Mouse (Mus musculus) lung, embryonic 15.5 days (tissue): Measurements from ENCODE around the gene March2. TPM values are rescaled to one million over a fixed set of nuclear protein-coding genes. Genes with fewer than 3 reads are reported as not detected.

Experiments
- ATAC-seq: fragments of 200-750 bp; cut with Nextera tagmentation; 2 replicates; pipeline ENCODE4 v1.8.0; 2017; ENCODE audit warnings: moderate number of reproducible peaks, borderline replicate concordance; ENCODE audit not compliant: low FRiP score, low TSS enrichment; ENCODE audit errors: extremely low read depth
- H3K27ac ChIP-seq: fragments of 300-500 bp; sonication (generic); 2 replicates; pipeline ENCODE4 v1.5.1; 2015; ENCODE audit warnings: moderate library complexity, mild to moderate bottlenecking, inconsistent platforms
- H3K27me3 ChIP-seq: fragments of 300-500 bp; sonication (generic); 2 replicates; pipeline ENCODE4 v1.6.1; 2015; ENCODE audit warnings: inconsistent platforms
- H3K36me3 ChIP-seq: fragments of 300-500 bp; sonication (generic); 2 replicates; pipeline ENCODE4 v1.6.1; 2015; ENCODE audit warnings: inconsistent platforms
- H3K4me1 ChIP-seq: fragments of 300-500 bp; sonication (generic); 2 replicates; pipeline ENCODE4 v1.6.1; 2015; ENCODE audit warnings: inconsistent platforms
- H3K4me2 ChIP-seq: fragments of 300-500 bp; sonication (generic); 2 replicates; pipeline ENCODE4 v1.6.1; 2015; ENCODE audit warnings: inconsistent platforms, mild to moderate bottlenecking, moderate library complexity
- H3K4me3 ChIP-seq: fragments of 300-500 bp; sonication (generic); 2 replicates; pipeline ENCODE4 v1.5.1; 2015; ENCODE audit warnings: mild to moderate bottlenecking, inconsistent platforms
- H3K9ac ChIP-seq: fragments of 300-500 bp; sonication (generic); 2 replicates; pipeline ENCODE4 v1.6.1; 2015; ENCODE audit warnings: inconsistent platforms
- H3K9me3 ChIP-seq: fragments of 300-500 bp; sonication (generic); 2 replicates; pipeline ENCODE4 v1.6.1; 2016; ENCODE audit warnings: inconsistent platforms
- WGBS: fragments of 180-500 bp; shearing (Covaris S2); methylation state at CpG from one replicate; pipeline ENCODE4 v1.1.7; 2015; 5-methylcytosine and 5-hydroxymethylcytosine counted together
- polyA plus RNA-seq: library from polyadenylated mRNA; unstranded; fragments of >200 nt; fragmentation: Nextera tagmentation; extraction: Ambion mirVana; gene quantifications from 2 replicates; pipeline ENCODE4 v1.2.1, GENCODE M21; 2015

The March2 gene
- polyA plus RNA-seq, 1 experiment from 2014 or later, result 60.7 TPM

DNA sequence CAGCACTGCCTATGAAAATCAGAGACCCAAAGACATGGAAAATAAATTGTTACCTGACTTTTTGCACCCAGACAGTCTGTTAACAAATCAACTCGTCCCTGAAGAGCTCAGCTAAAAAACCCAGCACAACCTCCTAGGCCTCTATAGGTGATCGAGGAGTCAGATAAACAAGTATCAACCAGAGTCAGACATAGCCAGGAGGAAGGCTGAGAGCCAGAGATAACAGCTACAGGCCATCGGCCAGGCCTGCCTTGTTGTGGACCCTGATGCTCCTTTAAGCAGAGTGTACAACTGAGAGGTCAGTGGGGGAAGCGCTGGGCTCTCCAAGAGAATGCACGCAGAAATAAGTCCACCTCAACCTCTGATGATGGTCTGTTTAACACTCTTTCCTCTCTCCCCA lies 5.2 kb downstream of the March2 start:
- no peak overlapping the region for H3K27ac ChIP-seq
- 62% methylated on average over 5 of the region's 5 CpGs for WGBS
- H3K4me2 ChIP-seq, result no peak overlapping the region
- no peak overlapping the region for H3K4me3 ChIP-seq
- peaks cover 4% of the 10 kb centered on the region; the same call in 1 of the 2 replicates for H3K36me3 ChIP-seq
- no peaks in the 10 kb centered on the region for H3K27me3 ChIP-seq
- ATAC-seq, result no peak
- no peak overlapping the region for H3K9ac ChIP-seq
- H3K4me1 ChIP-seq, result 0 out of 2 replicates have a peak, but pooled peaks cover 3% of the 10 kb centered on the region
- no peaks in the 10 kb centered on the region for H3K9me3 ChIP-seq

DNA sequence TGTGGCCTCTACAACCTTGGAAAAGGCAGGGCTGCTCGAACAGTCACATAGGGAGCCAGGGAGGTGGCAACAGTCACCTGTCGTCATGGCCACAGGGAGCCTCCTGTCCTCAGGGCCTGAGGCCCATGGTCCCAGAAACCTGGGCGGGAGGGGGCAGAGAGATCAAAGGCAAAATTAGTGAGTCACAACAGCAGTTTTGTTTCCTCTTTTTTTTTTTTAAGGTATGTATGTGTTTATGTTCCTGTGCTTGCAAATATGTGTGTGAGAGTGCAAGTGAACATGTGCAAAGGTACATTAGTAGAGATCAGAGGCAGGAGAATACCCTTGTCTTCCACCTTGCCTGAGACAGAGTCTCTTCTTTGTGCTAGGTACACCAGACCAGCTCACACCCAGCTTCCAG lies 8.6 kb downstream of the March2 start:
- H3K4me2 ChIP-seq, result no peak overlapping the region
- no peaks in the 10 kb centered on the region for H3K9me3 ChIP-seq
- H3K4me3 ChIP-seq, result no peak overlapping the region
- no peak overlapping the region for H3K27ac ChIP-seq
- peaks cover 4% of the 10 kb centered on the region; the same call in 1 of the 2 replicates for H3K36me3 ChIP-seq
- H3K9ac ChIP-seq, result no peak overlapping the region
- no peaks in the 10 kb centered on the region for H3K4me1 ChIP-seq
- no peak for ATAC-seq
- H3K27me3 ChIP-seq, result no peaks in the 10 kb centered on the region
- 86% methylated on average over 3 of the region's 3 CpGs for WGBS

DNA sequence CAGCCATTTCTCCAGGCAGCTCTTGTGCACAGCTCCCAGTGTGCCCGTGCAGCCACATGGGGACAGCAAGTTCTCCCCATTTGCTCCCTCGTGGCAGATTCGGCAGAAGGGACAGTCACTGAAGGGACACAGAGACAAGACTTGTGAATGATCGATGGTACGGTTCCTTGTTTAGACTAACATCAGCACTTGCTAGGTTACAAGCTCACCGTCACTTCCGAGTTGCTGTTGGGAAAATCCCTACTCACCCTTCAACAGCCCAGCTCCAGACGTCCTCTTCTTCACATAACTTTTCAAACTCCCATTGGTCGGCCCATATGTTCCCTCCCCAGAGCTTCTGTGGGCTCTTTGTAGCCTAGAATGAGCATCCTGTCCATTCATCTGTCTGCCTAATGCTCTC lies 15.4 kb downstream of the March2 start:
- Histone ChIP-seq H3K9me3 (no peaks in the 10 kb centered on the region), H3K4me3 (no peak overlapping the region), H3K27me3 (no peaks in the 10 kb centered on the region), H3K27ac (no peak overlapping the region), H3K4me2 (no peak overlapping the region), H3K9ac (no peak overlapping the region), H3K4me1 (no peaks in the 10 kb centered on the region), H3K36me3 (no peaks in the 10 kb centered on the region; the same call in 1 of the 2 replicates)
- ATAC-seq, result no peak
- 81% methylated on average over 9 of the region's 9 CpGs for WGBS

GRCm38 (mm10) chr17:33702178-33702577 lies 16.3 kb downstream of the March2 start:
- no peaks in the 10 kb centered on the region for H3K27me3 ChIP-seq
- peaks cover 8% of the 10 kb centered on the region; the same call in 1 of the 2 replicates for H3K36me3 ChIP-seq
- H3K27ac ChIP-seq, result no peak overlapping the region
- no peak overlapping the region for H3K4me3 ChIP-seq
- no peaks in the 10 kb centered on the region for H3K4me1 ChIP-seq
- ATAC-seq, result no peak
- no peak overlapping the region for H3K4me2 ChIP-seq
- H3K9me3 ChIP-seq, result no peaks in the 10 kb centered on the region
- 67% methylated on average over 1 of the region's 1 CpGs for WGBS
- no peak overlapping the region for H3K9ac ChIP-seq

- Histone ChIP-seq H3K4me2 (no peak overlapping the region), H3K4me3 (no peak overlapping the region), H3K4me1 (no peaks in the 10 kb centered on the region), H3K27ac (no peak overlapping the region), H3K36me3 (peaks cover 13% of the 10 kb centered on the region; the same call in 1 of the 2 replicates), H3K9ac (no peak overlapping the region), H3K27me3 (no peaks in the 10 kb centered on the region), H3K9me3 (no peaks in the 10 kb centered on the region)
- ATAC-seq, result no peak
- WGBS, result 77% methylated on average over 1 of the region's 1 CpGs
Measured at GRCm38 (mm10) chr17:33695471-33695870, 23.0 kb downstream of the March2 start.

- Histone ChIP-seq H3K9me3 (no peaks in the 10 kb centered on the region), H3K27me3 (no peaks in the 10 kb centered on the region), H3K36me3 (0 out of 2 replicates have a peak, but pooled peaks cover under 1% of the 10 kb centered on the region), H3K4me3 (peak within 1 kb of the TSS; percentile 84), H3K9ac (peak within 1 kb of the TSS; percentile 32; the same call in 1 of the 2 replicates), H3K4me2 (peak within 1 kb of the TSS; percentile 55), H3K27ac (peak within 1 kb of the TSS; percentile 38), H3K4me1 (peaks cover 29% of the 10 kb centered on the region)
- no peak for ATAC-seq
- WGBS, result 91% methylated on average over 1 of the region's 1 CpGs
Measured at GRCm38 (mm10) chr17:33686760-33687159, 31.7 kb downstream of the March2 start, which contains the start of gene Hnrnpm. TSS of gene Hnrnpm (minus strand) at chr17:33686860.

GRCm38 (mm10) chr17:33685249-33685653 lies 33.2 kb downstream of the March2 start:
- WGBS, result under 1% methylated on average over 42 of the region's 42 CpGs
- peak overlapping the region; percentile 84 for H3K4me3 ChIP-seq
- peaks cover 32% of the 10 kb centered on the region for H3K4me1 ChIP-seq
- H3K9ac ChIP-seq, result peak overlapping the region; percentile 91
- H3K36me3 ChIP-seq, result no peaks in the 10 kb centered on the region
- H3K27me3 ChIP-seq, result no peaks in the 10 kb centered on the region
- H3K27ac ChIP-seq, result peak overlapping the region; percentile 92
- peak; percentile 98 for ATAC-seq
- H3K9me3 ChIP-seq, result no peaks in the 10 kb centered on the region
- H3K4me2 ChIP-seq, result peak overlapping the region; percentile 86

DNA sequence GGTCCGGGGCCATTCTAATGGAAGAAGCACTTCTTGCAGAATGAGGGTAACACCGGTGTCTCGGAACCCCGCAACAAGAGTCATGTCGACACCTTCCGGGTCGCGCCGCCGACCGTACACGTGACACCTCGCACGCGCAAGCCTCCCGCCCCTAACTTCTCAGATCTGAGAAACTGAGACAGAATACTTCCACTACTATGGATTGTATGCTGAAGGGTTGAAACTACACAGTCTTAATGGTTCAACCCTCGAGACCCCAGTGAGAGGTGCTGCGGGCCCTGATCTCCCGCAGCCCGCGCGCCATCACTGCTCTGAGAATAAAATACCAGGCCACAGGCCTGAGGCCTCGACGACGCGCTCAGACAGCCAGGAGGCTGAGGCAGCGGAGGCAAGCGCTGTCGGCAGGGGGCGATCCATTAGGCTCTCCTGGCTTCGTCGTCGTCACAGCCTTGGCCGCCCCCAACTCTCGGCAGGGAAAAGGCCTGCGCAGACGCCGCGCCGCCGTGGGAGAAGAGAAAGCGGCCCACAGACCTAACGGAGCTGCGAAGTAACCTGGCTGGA lies 33.7 kb downstream of the March2 start:
- H3K27ac ChIP-seq, result peak overlapping the region; percentile 92
- ATAC-seq, result peak; percentile 77
- under 1% methylated on average over 44 of the region's 44 CpGs for WGBS
- peak overlapping the region; percentile 84 for H3K4me3 ChIP-seq
- H3K36me3 ChIP-seq, result no peaks in the 10 kb centered on the region
- H3K27me3 ChIP-seq, result no peaks in the 10 kb centered on the region
- H3K9me3 ChIP-seq, result no peaks in the 10 kb centered on the region
- H3K4me1 ChIP-seq, result peaks cover 34% of the 10 kb centered on the region
- peak overlapping the region; percentile 91 for H3K9ac ChIP-seq
- H3K4me2 ChIP-seq, result peak overlapping the region; percentile 86

GRCm38 (mm10) chr17:33681767-33682166 lies 36.7 kb downstream of the March2 start:
- no peak for ATAC-seq
- no peaks in the 10 kb centered on the region for H3K9me3 ChIP-seq
- H3K4me3 ChIP-seq, result 0 out of 2 replicates have a peak overlapping the region, but pooled peaks have one; percentile 1
- H3K36me3 ChIP-seq, result peaks cover 9% of the 10 kb centered on the region; the same call in 1 of the 2 replicates
- peak overlapping the region; percentile 24 for H3K4me2 ChIP-seq
- H3K27ac ChIP-seq, result no peak overlapping the region
- H3K9ac ChIP-seq, result no peak overlapping the region
- H3K4me1 ChIP-seq, result peaks cover 36% of the 10 kb centered on the region
- H3K27me3 ChIP-seq, result no peaks in the 10 kb centered on the region

- no peak overlapping the region for H3K4me3 ChIP-seq
- no peaks in the 10 kb centered on the region for H3K9me3 ChIP-seq
- no peak overlapping the region for H3K9ac ChIP-seq
- no peak overlapping the region for H3K27ac ChIP-seq
- no peaks in the 10 kb centered on the region for H3K27me3 ChIP-seq
- H3K4me2 ChIP-seq, result no peak overlapping the region
- peaks cover 18% of the 10 kb centered on the region for H3K36me3 ChIP-seq
- no peak for ATAC-seq
- peaks cover 40% of the 10 kb centered on the region for H3K4me1 ChIP-seq
Measured at GRCm38 (mm10) chr17:33678771-33679170, 39.7 kb downstream of the March2 start.

DNA sequence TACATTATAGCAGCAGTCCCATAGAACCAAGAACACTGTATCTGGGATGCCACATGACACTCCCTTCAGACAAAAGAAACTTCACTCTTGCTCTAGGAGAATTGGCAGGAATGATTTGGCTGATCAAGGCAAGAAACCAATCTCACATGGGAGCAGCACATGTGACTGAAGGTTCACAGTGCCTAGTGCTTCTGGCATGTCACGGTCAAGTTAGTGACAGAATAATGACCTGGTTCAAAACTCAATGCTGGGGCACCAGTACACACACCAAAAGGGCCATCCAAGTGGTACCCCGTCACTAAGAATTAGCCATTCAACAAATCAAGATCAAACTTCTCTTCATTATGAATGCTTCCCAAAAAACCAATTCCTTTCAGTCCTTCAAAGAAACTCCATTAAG lies 42.4 kb downstream of the March2 start:
- 88% methylated on average over 2 of the region's 2 CpGs for WGBS
- peaks cover 18% of the 10 kb centered on the region for H3K36me3 ChIP-seq
- no peak for ATAC-seq

DNA sequence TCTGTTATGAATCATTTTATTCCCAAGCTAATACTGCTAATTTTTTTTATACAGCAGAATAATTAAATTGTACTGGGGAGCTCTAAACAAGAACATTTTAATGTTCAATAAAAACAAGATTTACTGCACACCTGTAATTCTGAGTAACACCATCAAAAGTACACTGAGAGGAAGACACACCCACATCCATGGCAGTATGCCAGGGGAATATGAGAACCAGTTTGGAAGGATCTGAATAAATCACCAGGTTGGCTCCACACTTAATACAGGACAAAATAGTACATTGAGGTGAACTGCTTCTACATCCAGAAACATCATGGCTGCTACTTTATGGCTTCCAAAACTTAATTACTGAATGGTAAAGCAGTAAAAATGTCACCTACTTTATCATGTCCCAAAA lies 43.0 kb downstream of the March2 start:
- H3K27ac ChIP-seq, result no peak overlapping the region
- H3K4me2 ChIP-seq, result no peak overlapping the region
- no peaks in the 10 kb centered on the region for H3K27me3 ChIP-seq
- H3K36me3 ChIP-seq, result peaks cover 18% of the 10 kb centered on the region
- no peaks in the 10 kb centered on the region for H3K9me3 ChIP-seq
- ATAC-seq, result no peak
- H3K4me1 ChIP-seq, result peaks cover 18% of the 10 kb centered on the region; the same call in 1 of the 2 replicates
- H3K9ac ChIP-seq, result no peak overlapping the region
- H3K4me3 ChIP-seq, result no peak overlapping the region

More for the DNA sequence above, 42.4 kb downstream of the March2 start:
- no peaks in the 10 kb centered on the region for H3K9me3 ChIP-seq
- H3K4me2 ChIP-seq, result no peak overlapping the region
- H3K27ac ChIP-seq, result no peak overlapping the region
- peaks cover 19% of the 10 kb centered on the region; the same call in 1 of the 2 replicates for H3K4me1 ChIP-seq
- H3K27me3 ChIP-seq, result no peaks in the 10 kb centered on the region
- no peak overlapping the region for H3K4me3 ChIP-seq
- H3K9ac ChIP-seq, result no peak overlapping the region
